Mouse (Mus musculus) retina, postnatal 1 day (tissue): ENCODE data around the gene Ip6k2.

Source experiments
- DNase-seq: peaks from one replicate; pipeline ENCODE4 v3.0.0-alpha.2; 2012

The Ip6k2 gene

DNA sequence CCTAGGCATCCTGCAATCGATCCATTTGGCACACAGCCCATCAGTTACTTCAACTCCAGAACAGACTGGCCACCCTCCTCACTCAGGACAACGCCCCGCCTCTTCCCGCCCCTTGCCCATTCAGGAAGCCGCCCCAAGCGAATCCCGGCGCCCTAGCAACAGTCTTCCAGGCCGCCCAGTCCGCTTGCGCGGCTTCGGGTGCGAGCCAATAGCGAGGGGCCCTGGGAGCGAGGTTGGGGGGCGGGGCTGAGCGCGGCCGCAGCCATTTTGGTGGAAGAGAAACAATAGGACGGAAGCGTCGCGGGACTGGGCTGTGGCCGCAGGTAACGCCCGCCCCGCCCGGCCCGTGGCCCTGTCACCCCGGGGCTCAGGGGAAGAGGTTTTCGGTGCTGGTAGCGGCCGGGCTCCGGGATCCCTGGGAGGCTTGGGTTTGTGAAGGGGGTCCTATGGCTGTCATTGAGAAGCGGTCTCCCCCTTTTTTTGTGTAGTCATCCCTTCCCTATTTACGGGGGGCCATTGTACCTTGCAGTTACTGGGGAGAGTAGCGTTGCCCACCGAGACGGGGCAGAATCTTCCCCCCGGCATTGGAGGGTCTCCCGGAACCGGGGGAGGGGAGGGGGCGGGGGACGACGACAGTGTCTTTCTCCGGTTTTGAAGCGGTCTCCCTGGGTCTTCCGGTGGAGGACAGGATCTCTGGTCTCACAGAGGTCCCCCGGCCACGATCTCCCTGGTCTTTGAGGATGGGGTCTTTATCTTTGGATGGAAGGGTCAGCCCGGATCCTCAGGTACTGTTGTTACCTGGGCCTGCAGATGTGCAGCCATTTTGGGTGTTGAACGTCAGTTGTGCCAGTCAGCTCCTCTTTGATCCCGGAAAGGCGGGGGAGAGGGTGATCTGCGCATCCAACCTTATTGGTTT lies at the start of gene Ip6k2:
Gene Ip6k2, plus strand, starts transcription at position 249 of the 916 bp plus-strand sequence.
- DNase-seq, result peak; percentile 99

DNA sequence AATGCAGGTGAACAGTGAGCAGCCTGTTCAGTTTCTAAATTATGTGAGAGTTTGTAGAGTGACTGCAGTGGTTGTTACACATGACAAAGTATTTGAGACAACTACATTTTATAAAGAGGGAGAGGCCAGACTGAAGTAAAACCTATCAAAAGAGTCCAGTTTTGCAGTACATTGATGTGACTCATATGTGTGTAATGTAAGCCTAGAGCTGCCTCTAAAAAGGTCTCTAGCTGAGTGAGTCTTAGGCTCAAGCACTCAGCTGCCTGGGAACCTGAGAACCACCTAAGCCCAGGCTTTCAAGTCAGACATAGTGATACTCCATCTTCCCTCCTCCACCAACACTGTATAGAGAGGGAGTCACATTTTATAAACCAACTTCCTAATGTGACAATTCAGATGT lies 49.0 kb upstream of the Ip6k2 start:
- DNase-seq, result no peak

DNA sequence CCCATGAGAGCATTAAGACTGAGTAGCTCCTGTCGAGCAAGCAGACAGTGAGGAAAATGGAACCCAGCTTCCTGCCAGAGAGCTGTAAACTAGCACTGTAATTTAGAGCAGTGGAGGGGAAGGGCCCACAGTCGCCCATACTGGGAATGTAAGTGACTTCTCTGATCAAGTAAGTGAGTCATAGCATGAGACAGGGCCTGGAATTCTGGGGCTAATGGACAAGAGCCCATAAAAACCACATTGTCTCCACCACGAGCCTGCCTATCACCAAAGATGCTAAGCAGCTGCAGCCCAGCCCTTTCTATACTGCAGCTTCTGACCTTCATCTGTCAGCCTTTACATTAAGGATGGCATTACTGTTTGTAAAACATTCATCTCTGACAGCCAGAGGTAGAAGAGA lies 44.4 kb upstream of the Ip6k2 start:
- DNase-seq, result no peak

DNA sequence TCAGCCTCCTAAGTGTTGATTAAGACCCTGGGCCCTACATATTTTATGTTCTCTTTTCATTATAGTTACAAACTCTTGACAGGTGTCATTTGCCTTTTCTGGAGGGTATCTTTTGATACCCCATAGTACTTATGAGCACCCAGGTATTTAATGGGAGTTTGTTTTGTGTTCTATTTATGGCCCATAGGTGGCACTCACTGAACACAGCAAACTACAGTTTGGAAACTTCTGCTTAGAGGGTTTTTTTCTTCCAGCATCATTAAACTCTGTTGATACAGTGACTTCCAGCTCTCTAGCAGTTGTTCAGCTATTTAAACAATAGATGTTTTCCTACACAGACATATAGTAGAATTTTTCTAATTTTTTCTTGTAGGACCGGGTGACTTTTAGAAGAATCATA lies 43.5 kb upstream of the Ip6k2 start:
- peak; percentile 16 for DNase-seq

DNA sequence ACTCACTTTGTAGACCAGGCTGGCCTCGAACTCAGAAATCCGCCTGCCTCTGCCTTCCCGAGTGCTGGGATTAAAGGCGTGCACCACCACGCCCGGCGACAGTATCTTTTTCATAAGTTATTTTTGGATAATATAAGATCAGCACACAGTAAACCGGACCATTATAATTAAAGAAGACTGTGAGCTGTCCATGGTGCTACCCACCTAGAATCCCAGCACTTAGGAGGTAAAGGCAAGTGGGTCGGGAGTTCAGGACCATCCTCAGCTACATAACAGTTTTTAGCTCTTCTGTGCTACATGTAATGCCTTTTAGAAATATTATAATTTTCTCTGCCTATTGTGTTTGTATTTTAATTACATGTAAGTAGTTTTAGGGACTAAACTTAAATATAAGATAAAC lies 41.5 kb upstream of the Ip6k2 start:
- no peak for DNase-seq

DNA sequence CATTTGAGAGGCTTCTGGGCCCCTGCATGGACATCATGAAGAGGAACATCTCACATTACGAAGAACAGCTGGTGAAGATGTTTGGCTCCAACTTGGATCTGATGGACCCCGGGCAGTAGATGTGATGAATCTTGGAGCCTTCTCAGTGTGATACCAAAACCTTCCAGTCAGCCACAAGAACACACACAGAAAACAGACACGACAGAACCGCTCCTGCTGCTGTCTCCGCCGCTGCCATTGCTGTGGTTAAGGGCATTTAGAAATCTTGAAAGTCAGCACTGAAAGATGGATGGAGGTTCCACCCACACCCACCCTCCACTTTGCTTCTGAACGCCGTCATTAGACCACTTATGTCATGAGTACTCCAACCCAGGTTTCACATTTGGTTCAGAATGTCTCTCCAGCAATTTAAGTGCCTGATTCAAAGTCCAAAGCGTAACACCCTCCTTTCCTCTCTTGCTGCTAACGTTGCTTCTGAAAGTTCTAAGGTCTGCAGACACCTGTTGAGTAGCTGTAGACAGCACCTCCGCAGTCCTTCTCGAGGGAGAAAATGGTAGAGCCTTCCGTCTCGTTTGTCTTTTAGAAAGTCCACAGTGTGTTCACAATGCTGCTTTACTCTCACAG lies 36.6 kb upstream of the Ip6k2 start:
- no peak for DNase-seq

DNA sequence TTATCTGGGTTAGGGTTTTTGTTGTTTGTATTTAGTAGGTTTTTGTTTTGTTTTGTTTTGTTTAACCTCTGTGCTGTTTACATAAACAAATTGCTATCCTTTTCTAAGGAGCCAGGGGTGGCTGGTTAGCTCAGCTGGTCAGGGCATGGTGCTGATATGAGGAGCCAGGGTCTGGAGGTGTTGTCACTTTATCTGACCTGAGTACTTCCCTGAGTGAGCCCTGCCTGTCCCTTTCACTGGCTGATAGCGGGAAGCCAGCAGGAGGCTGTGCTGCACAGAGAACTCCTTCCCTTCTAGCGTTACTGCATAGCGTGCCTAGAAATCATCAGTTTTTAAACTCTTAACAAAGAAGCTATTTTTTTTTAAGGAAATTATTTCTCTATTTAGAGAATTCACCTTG lies 35.9 kb upstream of the Ip6k2 start:
- no peak for DNase-seq

DNA sequence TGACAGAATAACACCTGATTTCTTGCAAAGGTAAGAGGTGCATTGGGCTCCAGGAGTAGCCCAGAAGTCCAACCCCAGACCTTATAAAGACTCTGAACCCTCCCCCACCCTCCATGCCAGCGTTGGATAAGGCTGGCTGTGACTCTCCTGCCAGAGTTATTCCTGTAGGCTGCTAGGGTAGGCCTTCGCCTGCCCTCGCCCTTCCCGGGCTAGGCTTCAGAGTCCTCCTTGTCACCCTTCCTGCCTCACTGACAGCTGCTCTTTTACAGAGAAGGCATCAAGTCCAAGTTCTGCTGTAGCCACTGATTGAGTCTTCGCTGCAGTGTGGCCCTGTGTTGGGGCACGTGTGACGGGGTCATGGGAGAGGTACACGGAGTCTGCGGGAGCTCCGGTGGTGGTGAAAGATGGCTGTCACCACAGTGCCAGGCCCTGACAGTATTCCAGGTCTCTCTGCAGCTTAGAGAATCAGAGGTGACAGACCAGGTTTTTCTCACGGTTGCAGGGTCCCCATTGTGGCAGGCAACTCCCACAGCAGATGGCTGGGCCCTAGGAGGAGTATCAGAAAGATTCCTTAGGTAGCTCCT lies 34.9 kb upstream of the Ip6k2 start:
- peak; percentile 10 for DNase-seq

DNA sequence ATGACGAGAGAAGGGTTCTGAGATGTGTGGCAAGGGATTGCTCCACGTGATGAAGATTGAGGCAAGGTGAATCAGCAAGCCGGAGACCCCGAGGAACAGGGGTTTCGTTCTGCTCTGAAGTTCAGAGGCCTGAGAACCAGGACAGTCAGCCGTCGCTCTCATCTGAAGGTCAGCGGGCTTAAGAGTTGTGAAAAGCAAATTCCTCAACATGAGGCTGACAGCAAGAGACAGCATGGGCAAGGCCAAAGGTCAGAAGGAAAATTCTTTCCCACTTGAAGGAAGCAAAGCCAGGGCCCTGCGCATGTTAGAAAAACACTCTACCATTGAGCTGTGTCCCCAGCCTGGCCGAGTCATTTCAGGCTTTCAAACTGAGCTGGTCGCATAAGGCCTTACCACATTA lies 33.0 kb upstream of the Ip6k2 start:
- no peak for DNase-seq

DNA sequence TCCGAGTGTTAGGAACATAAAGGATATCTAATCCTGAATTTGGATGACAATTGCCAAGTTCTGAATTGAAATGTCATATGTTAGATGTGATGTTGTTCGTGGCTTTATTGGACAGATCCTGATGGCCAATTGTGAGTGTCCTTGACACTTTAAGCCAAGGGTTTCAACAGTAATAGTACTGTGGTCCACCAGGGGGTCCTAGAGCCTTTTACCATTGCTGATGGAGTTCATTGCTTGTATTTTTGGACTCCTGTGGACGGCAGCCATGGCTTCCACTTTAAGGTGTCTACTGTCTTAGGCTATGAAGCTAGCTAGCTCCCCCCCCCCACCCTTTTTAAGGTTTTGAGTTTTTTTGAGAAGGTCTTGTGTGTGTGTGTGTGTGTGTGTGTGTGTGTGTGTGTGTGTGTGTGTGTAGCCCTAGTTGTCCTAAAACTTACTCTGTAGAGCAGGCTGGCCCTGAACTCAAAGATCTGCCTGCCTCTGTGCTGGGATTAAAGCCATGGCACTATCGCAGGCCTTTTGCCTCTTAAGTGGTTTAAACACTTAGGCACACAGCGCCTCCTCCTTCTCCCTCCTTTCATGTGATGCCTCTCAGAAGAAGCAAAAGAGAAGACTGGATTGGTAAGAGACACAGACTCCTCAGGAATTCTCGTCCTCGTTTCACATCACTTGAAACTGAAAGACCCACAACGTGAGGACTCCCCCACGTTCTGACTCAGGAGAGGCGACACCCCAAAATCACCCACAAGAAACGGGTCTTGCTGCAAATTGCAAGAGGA lies 31.3 kb upstream of the Ip6k2 start:
- no peak for DNase-seq

DNA sequence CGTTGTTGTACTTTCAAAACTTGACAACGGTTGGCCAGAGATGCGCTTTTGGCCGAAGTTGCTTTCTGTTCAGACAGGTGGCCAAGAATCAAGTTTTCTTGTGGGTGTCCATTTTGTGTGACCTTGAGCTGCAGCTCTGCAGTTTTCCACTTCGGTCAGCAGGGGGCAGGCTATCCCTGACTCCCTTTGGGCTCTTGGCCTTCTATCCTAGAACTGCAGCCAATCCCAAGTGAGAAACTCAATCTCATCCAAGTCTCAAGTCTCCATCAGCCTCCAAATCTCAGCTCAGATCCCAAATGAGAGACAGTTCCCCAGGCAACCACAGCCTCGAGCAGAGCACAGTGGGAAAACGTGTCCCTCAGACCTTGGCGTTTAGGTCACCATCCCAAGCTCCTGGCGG lies 30.3 kb upstream of the Ip6k2 start:
- peak; percentile 73 for DNase-seq

DNA sequence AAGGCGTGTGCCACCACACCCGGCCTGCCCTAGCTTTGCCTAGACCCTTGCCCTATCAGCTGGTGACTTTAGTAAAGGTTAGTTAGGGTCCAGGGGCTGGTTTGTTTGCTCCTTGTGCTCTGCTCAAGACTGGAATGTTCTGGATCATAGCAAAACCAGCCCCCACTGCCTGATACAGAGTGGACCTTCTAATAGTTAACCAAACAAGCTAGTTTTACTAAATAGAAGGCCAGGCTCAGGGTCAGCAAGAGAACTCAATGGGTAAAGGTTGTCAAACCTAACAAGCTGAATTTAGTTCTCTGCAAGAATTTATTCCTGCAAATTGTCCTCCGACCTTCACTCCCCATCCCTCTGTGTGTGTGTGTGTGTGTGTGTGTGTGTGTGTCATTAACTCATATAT lies 29.6 kb upstream of the Ip6k2 start:
- DNase-seq, result no peak

DNA sequence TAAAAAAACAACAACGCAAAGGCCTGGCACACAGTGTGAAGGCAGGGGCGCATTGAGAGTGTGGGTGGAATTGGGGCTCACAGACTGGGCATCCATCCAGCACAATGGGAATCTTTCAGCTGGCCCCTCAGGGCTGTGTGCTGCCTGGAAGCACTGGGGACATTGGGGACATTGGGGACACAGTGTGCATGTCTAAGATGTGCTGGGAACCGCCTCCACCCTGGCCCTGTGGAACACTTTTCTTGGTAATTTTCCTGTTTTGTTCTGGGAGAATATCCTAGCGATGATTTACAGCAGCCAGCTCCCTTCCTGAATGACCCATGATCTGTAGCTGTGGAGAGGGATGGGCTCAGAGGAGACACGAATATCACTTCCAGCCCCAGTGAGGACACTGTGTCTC lies 29.2 kb upstream of the Ip6k2 start:
- no peak for DNase-seq

DNA sequence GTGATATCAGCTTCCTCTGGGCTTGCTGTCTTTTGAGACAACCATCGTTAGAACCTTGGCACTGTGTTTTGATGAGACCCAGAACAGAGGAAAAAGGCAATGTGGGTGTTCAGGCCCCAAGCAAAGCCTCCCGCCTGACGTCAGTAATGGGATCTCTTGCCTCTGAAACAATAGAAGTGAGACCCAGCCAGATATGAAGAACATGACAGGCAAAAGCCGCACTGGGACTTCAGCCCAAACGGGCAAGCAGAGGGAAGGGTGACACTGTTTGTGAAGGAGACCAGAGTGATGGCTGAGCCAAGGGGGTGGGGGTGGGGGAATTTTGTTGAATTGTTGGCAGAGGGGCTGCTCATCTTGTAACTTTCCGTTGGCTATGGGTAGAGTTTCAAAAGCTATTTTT lies 26.2 kb upstream of the Ip6k2 start:
- peak; percentile 20 for DNase-seq

DNA sequence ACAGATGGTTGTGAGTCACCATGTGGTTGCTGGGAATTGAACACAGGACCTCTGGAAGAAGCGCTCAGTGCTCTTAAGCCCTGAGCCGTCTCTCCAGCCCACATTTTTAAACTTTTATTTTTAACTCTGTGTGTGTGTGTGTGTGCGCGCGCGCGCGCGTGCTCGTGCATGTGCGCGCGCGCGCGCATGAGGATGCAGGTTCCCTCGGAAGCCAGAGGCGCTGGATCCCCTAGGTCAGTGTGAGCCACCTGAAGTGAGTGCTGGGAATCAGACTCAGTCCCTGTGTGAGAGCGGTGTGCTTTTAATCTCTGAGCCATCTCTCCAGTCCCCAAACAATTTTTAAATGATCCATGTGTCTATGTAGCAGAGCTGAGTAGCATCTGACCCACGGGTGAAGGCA lies 24.5 kb upstream of the Ip6k2 start:
- DNase-seq, result no peak

DNA sequence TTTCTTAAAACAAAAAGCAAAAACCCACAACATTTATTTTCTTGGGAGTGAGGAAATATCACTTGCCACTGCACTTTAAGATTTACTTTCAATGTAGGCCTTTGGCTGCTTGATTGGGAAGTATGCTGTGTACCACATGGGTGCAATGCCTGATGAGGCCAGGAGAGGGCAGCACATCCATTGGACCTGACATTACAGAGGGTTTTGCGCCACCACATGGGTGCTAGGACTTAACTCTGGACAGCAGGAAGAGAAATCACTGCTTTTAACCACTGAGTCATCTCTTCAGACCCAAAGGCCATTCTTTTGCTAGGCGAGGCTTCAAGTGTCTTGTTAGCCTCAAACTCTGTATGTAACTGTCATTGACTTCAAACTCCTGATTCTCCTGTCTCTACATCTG lies 23.8 kb upstream of the Ip6k2 start:
- peak; percentile 60 for DNase-seq

DNA sequence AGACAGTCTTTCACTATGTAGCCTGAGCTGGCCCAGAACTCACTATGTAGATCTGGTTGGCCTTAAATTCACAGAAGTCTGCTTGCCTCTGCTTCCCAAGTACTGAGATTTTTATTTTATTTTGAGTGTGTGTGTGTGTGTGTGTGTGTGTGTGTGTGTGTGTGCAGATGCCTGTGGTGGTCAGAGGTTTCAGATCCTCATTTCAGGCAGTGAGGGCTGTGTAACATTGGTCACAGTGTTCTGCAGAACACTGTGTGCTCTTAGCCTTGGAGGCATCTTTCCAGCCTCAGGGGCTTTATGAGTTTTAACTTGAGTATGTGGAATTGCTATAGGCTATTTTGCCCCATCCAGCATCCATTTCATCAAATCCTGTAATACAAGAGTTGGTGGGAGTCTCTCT lies 22.0 kb upstream of the Ip6k2 start:
- DNase-seq, result no peak

DNA sequence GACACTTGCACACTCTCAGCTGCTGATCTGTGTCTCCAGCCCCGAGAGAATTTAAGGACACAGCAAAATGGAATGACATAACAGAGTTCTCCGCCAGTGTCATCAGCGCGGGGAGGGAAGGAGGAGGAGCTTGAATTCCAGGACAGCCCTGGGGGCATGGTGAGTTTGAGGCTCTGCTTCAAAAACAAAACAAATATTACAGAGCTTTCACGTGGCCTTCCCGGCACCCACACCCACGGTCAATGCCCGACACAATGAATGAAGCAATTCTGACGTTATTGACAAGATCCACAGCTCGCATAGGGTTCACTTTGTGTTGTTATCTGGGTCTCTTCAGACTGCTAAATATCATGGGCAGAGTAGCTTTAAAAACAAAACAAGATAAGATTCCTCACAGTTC lies 18.6 kb upstream of the Ip6k2 start:
- no peak for DNase-seq

DNA sequence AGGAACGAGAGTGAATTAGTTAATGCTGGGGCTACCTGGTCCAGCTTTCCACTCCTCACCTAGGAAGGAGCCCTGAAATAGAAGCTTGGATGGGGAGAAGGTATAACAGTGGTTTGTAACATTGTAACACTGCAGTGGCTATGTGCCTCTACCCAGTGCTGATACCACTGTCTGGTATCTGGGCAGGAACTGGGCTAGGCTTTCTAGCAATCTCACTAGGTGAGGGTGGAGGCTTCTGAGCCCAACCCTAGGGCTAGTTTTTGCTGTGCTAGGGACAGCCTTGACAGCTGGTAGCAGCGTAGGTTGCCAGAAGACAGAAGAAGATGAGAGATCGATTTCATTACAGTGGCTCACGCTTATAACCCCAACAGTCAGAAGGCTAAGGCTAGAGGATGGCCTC lies 7.0 kb upstream of the Ip6k2 start:
- no peak for DNase-seq

DNA sequence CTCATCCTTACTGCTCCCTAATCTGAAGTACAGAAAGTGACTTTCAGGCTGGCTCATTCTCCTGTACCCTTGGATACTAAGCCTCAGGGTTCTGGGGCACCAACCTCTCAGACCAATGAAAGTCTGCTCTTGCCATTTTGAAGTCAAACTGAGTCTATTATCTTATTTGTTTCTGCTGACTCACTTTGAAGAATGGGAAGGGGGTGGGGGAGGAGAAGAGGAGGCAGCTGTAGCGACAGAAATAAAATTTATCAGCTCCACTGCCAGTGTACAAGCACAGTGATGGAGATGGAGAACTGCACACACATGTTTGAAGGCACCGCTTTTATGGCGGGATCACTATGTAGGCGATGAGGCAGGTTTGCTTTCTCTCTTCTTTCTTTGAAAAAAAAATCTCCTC lies 6.3 kb upstream of the Ip6k2 start:
- no peak for DNase-seq

DNA sequence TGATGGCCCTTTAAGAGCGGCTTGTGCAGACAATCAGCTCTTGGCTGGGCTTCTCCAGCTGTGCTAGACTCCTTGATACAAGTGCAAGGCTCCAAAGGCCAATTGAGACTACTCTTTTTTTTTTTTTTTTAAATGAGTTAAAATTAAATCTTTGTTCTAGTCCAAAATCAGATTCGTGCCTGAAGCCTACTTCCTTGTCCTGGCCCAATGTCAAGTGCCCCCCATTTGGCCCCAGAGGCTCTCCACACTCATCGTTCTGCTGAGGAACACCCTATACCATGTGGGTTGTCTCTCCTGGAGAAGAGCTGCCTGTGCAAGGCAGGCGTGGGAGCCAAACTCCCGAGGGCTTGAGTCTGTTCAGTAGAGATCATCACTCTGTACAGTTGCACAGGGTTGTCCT lies 2.6 kb upstream of the Ip6k2 start:
- DNase-seq, result no peak

DNA sequence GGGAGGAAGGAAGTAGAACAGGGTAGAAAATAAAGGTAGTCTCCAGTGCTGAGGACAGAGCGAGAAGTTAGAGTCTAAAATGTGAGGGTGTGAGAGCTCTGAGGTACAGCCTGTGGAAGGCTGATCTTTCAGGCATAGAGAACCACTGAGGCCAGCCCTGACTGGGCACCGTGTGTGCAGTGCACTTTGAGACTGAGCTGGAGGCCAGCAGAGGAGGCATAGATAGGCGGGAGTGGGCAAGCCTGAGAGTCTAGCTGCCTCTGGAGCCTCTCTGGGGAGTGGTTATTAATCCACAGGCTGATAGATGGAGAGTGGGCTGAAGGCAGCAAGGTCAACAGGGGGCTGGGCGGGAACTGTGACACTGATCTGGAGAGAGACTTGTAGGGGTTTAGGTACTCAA lies 1.7 kb upstream of the Ip6k2 start:
- no peak for DNase-seq

DNA sequence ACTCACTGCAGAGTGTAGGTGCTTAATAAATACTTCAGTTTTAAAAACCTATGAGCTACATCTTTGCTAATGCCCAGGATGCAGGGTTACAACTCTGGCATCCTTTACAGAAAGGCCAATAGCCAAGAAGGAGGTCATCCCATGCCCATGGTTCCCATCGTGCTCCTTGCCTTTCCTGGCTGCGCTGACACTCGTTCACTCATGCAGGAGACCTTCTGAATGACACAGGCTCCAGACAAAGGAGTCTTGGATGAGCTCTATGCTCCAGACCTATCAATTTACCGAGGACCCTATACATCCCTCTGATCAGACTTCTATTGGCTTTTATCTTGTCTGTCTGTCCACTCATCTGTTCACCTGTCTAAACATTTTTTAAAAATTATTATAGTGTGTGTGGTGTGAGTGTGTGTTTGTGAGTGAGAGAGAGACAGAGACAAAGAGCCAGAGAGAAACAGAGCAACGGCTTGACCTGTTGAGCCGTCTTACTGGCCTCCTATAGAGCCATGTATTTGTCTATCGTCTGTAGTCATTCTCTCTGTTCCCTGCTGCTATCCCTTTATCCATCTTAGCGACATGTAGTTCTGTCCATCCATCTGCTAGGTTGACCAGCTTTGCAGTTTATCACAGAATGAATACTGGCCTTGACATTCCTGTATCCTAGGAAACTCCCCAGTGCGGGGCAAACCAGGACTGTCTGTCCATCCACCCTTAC lies 604 bp upstream of the Ip6k2 start:
- peak; percentile 56 for DNase-seq
